Mouse (Mus musculus) limb, embryonic 12.5 days (tissue): ENCODE results near the gene Gcgr. TPM values are rescaled to one million over a fixed set of nuclear protein-coding genes. Genes with fewer than 3 reads are reported as not detected.
"Not testable (repeated sequence)": the region's sequence is repeated elsewhere in the genome, so short reads cannot be mapped to it uniquely, and the experiment has no call there.

Experiments used
- ATAC-seq: fragments of 200-750 bp; cut with Nextera tagmentation; 2 replicates; pipeline ENCODE4 v1.8.0; 2017; ENCODE audit warnings: low read depth, moderate TSS enrichment; ENCODE audit not compliant: insufficient number of reproducible peaks, insufficient read depth, low FRiP score, low TSS enrichment
- H3K27ac ChIP-seq: fragments of 300-500 bp; sonication (generic); 2 replicates; pipeline ENCODE4 v1.5.1; 2016; ENCODE audit warnings: mild to moderate bottlenecking, moderate library complexity
- H3K27me3 ChIP-seq: fragments of 300-500 bp; sonication (generic); 2 replicates; pipeline ENCODE4 v1.6.1; 2016; ENCODE audit warnings: mild to moderate bottlenecking, moderate library complexity
- H3K36me3 ChIP-seq: fragments of 300-500 bp; sonication (generic); 2 replicates; pipeline ENCODE4 v1.6.1; 2016; ENCODE audit warnings: mild to moderate bottlenecking, moderate library complexity
- H3K4me1 ChIP-seq: fragments of 300-500 bp; sonication (generic); replicated peaks from 2 replicates; pipeline ENCODE4 v1.6.1; 2016
- H3K4me2 ChIP-seq: fragments of 300-500 bp; sonication (generic); 2 replicates; pipeline ENCODE4 v1.6.1; 2016; ENCODE audit warnings: mild to moderate bottlenecking, moderate library complexity
- H3K4me3 ChIP-seq: fragments of 300-500 bp; sonication (generic); replicated peaks from 2 replicates; pipeline ENCODE4 v1.5.1; 2016; ENCODE audit warnings: mild to moderate bottlenecking
- H3K9ac ChIP-seq: fragments of 300-500 bp; sonication (generic); replicated peaks from 2 replicates; pipeline ENCODE4 v1.6.1; 2016; ENCODE audit warnings: mild to moderate bottlenecking, moderate library complexity
- H3K9me3 ChIP-seq: fragments of 300-500 bp; sonication (generic); 2 replicates; pipeline ENCODE4 v1.6.1; 2016; ENCODE audit warnings: mild to moderate bottlenecking, moderate library complexity
- WGBS: fragments of 180-500 bp; shearing (Covaris S2); methylation state at CpG from one replicate; pipeline ENCODE4 v1.1.7; 2016; 5-methylcytosine and 5-hydroxymethylcytosine counted together
- polyA plus RNA-seq: library from polyadenylated mRNA; unstranded; fragments of >200 nt; fragmentation: Nextera tagmentation; extraction: Ambion mirVana; gene quantifications from 2 replicates; pipeline ENCODE4 v1.2.1, GENCODE M21; 2016

Gcgr gene
- polyA plus RNA-seq, 1 experiment from 2014 or later, result 4.0 TPM

GRCm38 (mm10) chr11:120550810-120551440, 20.4 kb downstream of the Gcgr start, which contains the start of gene Ppp1r27:
Ppp1r27 (minus strand) TSS chr11:120551132.
- no peak for ATAC-seq
- peaks cover 11% of the 10 kb centered on the region; the same call in 1 of the 2 replicates for H3K36me3 ChIP-seq
- no peaks in the 10 kb centered on the region for H3K27me3 ChIP-seq
- H3K4me3 ChIP-seq, result peak within 1 kb of the TSS; percentile 100
- WGBS, result 92% methylated on average over 28 of the region's 28 CpGs
- peak within 1 kb of the TSS; percentile 69 for H3K4me2 ChIP-seq
- no peaks in the 10 kb centered on the region for H3K9me3 ChIP-seq
- peaks cover 23% of the 10 kb centered on the region for H3K4me1 ChIP-seq
- peak within 1 kb of the TSS; percentile 91; the same call in 1 of the 2 replicates for H3K27ac ChIP-seq
- H3K9ac ChIP-seq, result peak within 1 kb of the TSS; percentile 97

GRCm38 (mm10) chr11:120552736-120553135, 22.2 kb downstream of the Gcgr start:
- peaks cover 20% of the 10 kb centered on the region for H3K4me1 ChIP-seq
- no peak overlapping the region for H3K4me3 ChIP-seq
- H3K36me3 ChIP-seq, result 0 out of 2 replicates have a peak, but pooled peaks cover under 1% of the 10 kb centered on the region
- 85% methylated on average over 5 of the region's 5 CpGs for WGBS
- no peak for ATAC-seq
- H3K9me3 ChIP-seq, result peaks cover 11% of the 10 kb centered on the region
- no peak overlapping the region for H3K9ac ChIP-seq
- no peak overlapping the region for H3K4me2 ChIP-seq
- no peak overlapping the region for H3K27ac ChIP-seq
- no peaks in the 10 kb centered on the region for H3K27me3 ChIP-seq

- Histone ChIP-seq H3K27me3 (no peaks in the 10 kb centered on the region), H3K4me3 (no peak overlapping the region), H3K9me3 (peaks cover 15% of the 10 kb centered on the region), H3K27ac (no peak overlapping the region), H3K4me2 (no peak overlapping the region), H3K4me1 (peaks cover 9% of the 10 kb centered on the region), H3K36me3 (peaks cover 14% of the 10 kb centered on the region), H3K9ac (no peak overlapping the region)
- WGBS, result 84% methylated on average over 7 of the region's 7 CpGs
- ATAC-seq, result no peak
Observed at GRCm38 (mm10) chr11:120554834-120555233, 24.3 kb downstream of the Gcgr start.

- H3K36me3 ChIP-seq, result peaks cover 18% of the 10 kb centered on the region
- WGBS, result 78% methylated on average over 2 of the region's 2 CpGs
- H3K9ac ChIP-seq, result no peak overlapping the region
- no peak overlapping the region for H3K4me3 ChIP-seq
- peaks cover 15% of the 10 kb centered on the region for H3K9me3 ChIP-seq
- H3K27ac ChIP-seq, result no peak overlapping the region
- H3K27me3 ChIP-seq, result no peaks in the 10 kb centered on the region
- no peak overlapping the region for H3K4me2 ChIP-seq
- peaks cover 5% of the 10 kb centered on the region for H3K4me1 ChIP-seq
- no peak for ATAC-seq
Observed at GRCm38 (mm10) chr11:120555260-120555659, 24.8 kb downstream of the Gcgr start.

GRCm38 (mm10) chr11:120558843-120559242, 28.3 kb downstream of the Gcgr start:
- Histone ChIP-seq H3K36me3 (peaks cover 54% of the 10 kb centered on the region), H3K9me3 (peaks cover 15% of the 10 kb centered on the region)
- H3K4me3 ChIP-seq, H3K9ac ChIP-seq, H3K4me1 ChIP-seq, H3K4me2 ChIP-seq, ATAC-seq, H3K27ac ChIP-seq, H3K27me3 ChIP-seq: not testable (repeated sequence)
- 87% methylated on average over 6 of the region's 6 CpGs for WGBS

GRCm38 (mm10) chr11:120560952-120561728, 30.6 kb downstream of the Gcgr start:
- ATAC-seq, result no peak
- Histone ChIP-seq H3K9me3 (peaks cover 15% of the 10 kb centered on the region), H3K27me3 (no peaks in the 10 kb centered on the region), H3K4me3 (no peak overlapping the region), H3K36me3 (peaks cover 77% of the 10 kb centered on the region), H3K9ac (no peak overlapping the region), H3K4me2 (no peak overlapping the region), H3K4me1 (no peaks in the 10 kb centered on the region), H3K27ac (no peak overlapping the region)
- 93% methylated on average over 13 of the region's 13 CpGs for WGBS

GRCm38 (mm10) chr11:120562949-120563348, 32.5 kb downstream of the Gcgr start:
- no peak for ATAC-seq
- no peak overlapping the region for H3K4me3 ChIP-seq
- peaks cover 95% of the 10 kb centered on the region for H3K36me3 ChIP-seq
- H3K9me3 ChIP-seq, result peaks cover 2% of the 10 kb centered on the region; the same call in 1 of the 2 replicates
- no peak overlapping the region for H3K27ac ChIP-seq
- no peak overlapping the region for H3K9ac ChIP-seq
- no peaks in the 10 kb centered on the region for H3K4me1 ChIP-seq
- WGBS, result 95% methylated on average over 13 of the region's 13 CpGs
- H3K27me3 ChIP-seq, result no peaks in the 10 kb centered on the region
- no peak overlapping the region for H3K4me2 ChIP-seq

GRCm38 (mm10) chr11:120565114-120565513, 34.6 kb downstream of the Gcgr start:
- Histone ChIP-seq H3K36me3 (peaks cover 100% of the 10 kb centered on the region), H3K27ac (no peak overlapping the region), H3K4me1 (no peaks in the 10 kb centered on the region), H3K4me2 (no peak overlapping the region), H3K4me3 (no peak overlapping the region), H3K27me3 (no peaks in the 10 kb centered on the region), H3K9me3 (no peaks in the 10 kb centered on the region), H3K9ac (no peak overlapping the region)
- no peak for ATAC-seq
- WGBS, result 87% methylated on average over 9 of the region's 9 CpGs

GRCm38 (mm10) chr11:120568324-120568723, 37.8 kb downstream of the Gcgr start:
- peaks cover 13% of the 10 kb centered on the region for H3K4me1 ChIP-seq
- H3K4me3 ChIP-seq, result no peak overlapping the region
- ATAC-seq, result no peak
- peaks cover 83% of the 10 kb centered on the region for H3K36me3 ChIP-seq
- H3K9me3 ChIP-seq, result no peaks in the 10 kb centered on the region
- H3K27ac ChIP-seq, result no peak overlapping the region
- no peak overlapping the region for H3K9ac ChIP-seq
- H3K27me3 ChIP-seq, result no peaks in the 10 kb centered on the region
- H3K4me2 ChIP-seq, result no peak overlapping the region
- 95% methylated on average over 6 of the region's 6 CpGs for WGBS

GRCm38 (mm10) chr11:120571122-120571521, 40.6 kb downstream of the Gcgr start:
- peak overlapping the region; percentile 98 for H3K4me3 ChIP-seq
- no peaks in the 10 kb centered on the region for H3K27me3 ChIP-seq
- H3K36me3 ChIP-seq, result peaks cover 55% of the 10 kb centered on the region
- no peaks in the 10 kb centered on the region for H3K9me3 ChIP-seq
- no peak for ATAC-seq
- H3K27ac ChIP-seq, result no peak overlapping the region
- H3K4me1 ChIP-seq, result peaks cover 20% of the 10 kb centered on the region
- H3K4me2 ChIP-seq, result peak overlapping the region; percentile 94
- WGBS, result 76% methylated on average over 3 of the region's 3 CpGs
- H3K9ac ChIP-seq, result peak overlapping the region; percentile 97

GRCm38 (mm10) chr11:120571754-120572416, 41.4 kb downstream of the Gcgr start:
- Histone ChIP-seq H3K9ac (peak overlapping the region; percentile 97), H3K27ac (peak overlapping the region; percentile 89), H3K4me1 (peaks cover 20% of the 10 kb centered on the region), H3K36me3 (peaks cover 48% of the 10 kb centered on the region), H3K9me3 (no peaks in the 10 kb centered on the region), H3K4me2 (peak overlapping the region; percentile 94), H3K4me3 (peak overlapping the region; percentile 98), H3K27me3 (no peaks in the 10 kb centered on the region)
- ATAC-seq, result no peak
- 12% methylated on average over 11 of the region's 11 CpGs for WGBS
